ENCODE assay signal across 8 mouse cellular contexts in genomic region chr17:34398711-34399393, GRCm38 (mm10). TPM values are rescaled to one million over a fixed set of nuclear protein-coding genes. Genes with fewer than 3 reads are reported as not detected.
A peak's percentile ranks its signal among the peaks of the same experiment; 100 is the strongest.
DNase-seq lines count a peak whose midpoint lies in the region; ATAC-seq lines count a peak whose summit lies in the region.

BC051142 (plus strand) TSS chr17:34398820.

- DNase-seq in adrenal gland, adult 2 months: peak; percentile 91
- DNase-seq in embryo, embryonic 10.5 days (ENCODE audit: low spot score): peak; percentile 93
- DNase-seq in gastrocnemius, postnatal 4 days (ENCODE audit: low spot score in 2 of 2): peak; percentile 42 to 71
- peak; percentile 84 to 95 for DNase-seq in left cerebral cortex, postnatal 25 days (ENCODE audit: low spot score in 2 of 2)
- peak; percentile 91 for DNase-seq in mesoderm, embryonic 11.5 days (ENCODE audit: low read depth, low spot score)
- peak; percentile 77 to 87 for DNase-seq in right cerebral cortex, postnatal 36 days (ENCODE audit: low spot score in 2 of 2)

- peak; percentile 96 for ATAC-seq in intestine, embryonic 16.5 days
- ATAC-seq in erythroid progenitor cell, adult 5-6 weeks (replicated peaks; ENCODE audit: low FRiP score, poor library complexity, severe bottlenecking): no peak

- intact Hi-C loops in left cerebral cortex, postnatal 25 days (cut with DNase I): no loop called here

- H3K4me3 ChIP-seq in intestine, embryonic 16.5 days (ENCODE audit: low read length): peak within 1 kb of the TSS; percentile 62

- WGBS in intestine, embryonic 16.5 days: 9% methylated on average over 34 of the region's 34 CpGs

- no peaks in the 10 kb centered on the region for H3K27me3 ChIP-seq in intestine, embryonic 16.5 days (replicated peaks; ENCODE audit: control insufficient read depth, insufficient read depth, low read length)

- peak within 1 kb of the TSS; percentile 84 for H3K4me2 ChIP-seq in intestine, embryonic 16.5 days (ENCODE audit: low read depth, low read length)

- peak within 1 kb of the TSS; percentile 69 for H3K27ac ChIP-seq in intestine, embryonic 16.5 days (ENCODE audit: low read length)

- H3K36me3 ChIP-seq in intestine, embryonic 16.5 days (ENCODE audit: control insufficient read depth, insufficient read depth, low read length): no peaks in the 10 kb centered on the region

- no peaks in the 10 kb centered on the region for H3K4me1 ChIP-seq in intestine, embryonic 16.5 days (ENCODE audit: control insufficient read depth, insufficient read depth, low read length)

- no peaks in the 10 kb centered on the region for H3K9me3 ChIP-seq in intestine, embryonic 16.5 days (ENCODE audit: control insufficient read depth, low read length)

- H3K9ac ChIP-seq in intestine, embryonic 16.5 days (ENCODE audit: low read depth, low read length): peak within 1 kb of the TSS; percentile 79

RNA-seq across cellular contexts. Expression of gene BC051142, which starts in this region (rescaled TPM):
- 1 to 10 TPM; 2.1 to 2.5 TPM for total RNA-seq in adrenal gland, adult 2 months (2021)
- polyA plus RNA-seq in adrenal gland, adult 2 months (2012; rRNA removed): 0.74 and 1.1 TPM in 2 replicates
- total RNA-seq in gastrocnemius, postnatal 4 days (2021): 1 to 10 TPM in 1 of 2 experiments, under 1 TPM in 1; 0.88 to 1.1 TPM
- polyA plus RNA-seq in intestine, embryonic 16.5 days (2015; fragmentation: Nextera tagmentation; extraction: Ambion mirVana): 0.81 and 1.2 TPM in 2 replicates
- total RNA-seq in left cerebral cortex, postnatal 25 days (2021): 1 to 10 TPM; 2.3 to 4.7 TPM
- total RNA-seq in erythroid progenitor cell, adult 5-6 weeks (2015; ENCODE audit: low replicate concordance): not detected in 2 replicates
- not detected in 2 replicates for total RNA-seq in erythroid progenitor cell, adult 5-6 weeks (2017; ENCODE audit: low replicate concordance)
